Mouse (Mus musculus): Measurements from ENCODE around the gene Ass1.
"Not testable (repeated sequence)": the region's sequence is repeated elsewhere in the genome, so short reads cannot be mapped to it uniquely, and the experiment has no call there.

Gene Ass1

GRCm38 (mm10) chr2:31541581-31541980 is 71.6 kb downstream of the Ass1 start:
- DNase-seq, result no peak

DNA sequence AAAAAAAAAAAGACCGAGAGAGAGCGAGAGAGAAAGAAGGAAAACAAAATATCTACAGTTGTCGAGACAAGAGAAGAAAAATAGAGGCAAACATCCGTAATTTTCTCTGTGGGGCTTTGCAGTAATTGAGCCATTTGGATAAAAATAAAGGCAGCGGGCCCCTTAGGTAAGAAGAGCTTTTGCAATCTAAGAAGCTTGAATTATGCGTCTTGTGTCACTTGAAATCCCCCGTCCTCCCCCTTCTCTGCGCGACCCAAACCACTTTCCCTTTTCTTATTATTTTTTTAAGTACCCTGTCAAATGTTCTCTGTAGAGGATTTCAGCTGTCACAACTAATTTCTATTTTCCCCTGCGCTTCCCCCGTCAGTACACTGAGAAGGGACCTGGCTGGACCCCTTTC is 77.7 kb downstream of the Ass1 start:
- no peak for DNase-seq

DNA sequence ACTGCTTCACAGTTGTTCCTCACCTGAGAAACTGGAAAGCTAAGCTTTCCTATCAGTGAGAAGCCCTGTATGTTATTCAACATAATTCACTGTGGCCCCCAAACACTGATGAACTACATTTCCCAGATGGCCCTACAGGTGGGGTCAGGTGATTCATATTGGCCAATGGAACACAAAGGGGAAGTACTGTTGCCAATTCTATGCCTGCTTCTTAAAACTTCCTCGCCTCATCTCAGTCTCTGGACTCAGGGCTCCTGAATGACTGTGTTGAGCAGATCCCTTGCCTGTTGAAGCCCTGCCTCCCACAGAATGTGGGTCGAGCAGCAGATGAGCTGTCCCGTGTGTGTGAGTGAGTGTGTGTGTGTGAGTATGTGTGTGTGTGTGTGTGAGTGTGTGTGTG is 80.5 kb downstream of the Ass1 start:
- DNase-seq, result no peak

DNA sequence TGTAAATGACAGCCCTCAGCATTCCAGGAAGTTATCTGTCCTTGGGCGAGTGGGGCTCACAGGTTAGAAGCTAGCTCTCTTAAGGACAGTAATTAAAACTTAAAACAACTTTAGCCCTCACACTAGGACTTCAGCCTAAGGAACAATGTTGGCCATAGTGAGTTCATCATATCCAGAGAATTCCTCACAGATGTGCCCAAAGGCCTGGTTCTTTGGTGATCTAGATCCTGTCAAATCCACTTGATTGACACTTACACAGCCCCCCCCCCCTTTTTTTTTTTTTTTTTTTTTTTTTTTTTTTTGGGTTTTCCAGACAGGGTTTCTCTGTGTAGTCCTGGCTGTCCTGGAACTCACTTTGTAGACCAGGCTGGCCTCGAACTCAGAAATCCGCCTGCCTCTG is 81.3 kb downstream of the Ass1 start:
- not testable (repeated sequence) for DNase-seq

GRCm38 (mm10) chr2:31551971-31552370 is 82.0 kb downstream of the Ass1 start:
- DNase-seq, result no peak

DNA sequence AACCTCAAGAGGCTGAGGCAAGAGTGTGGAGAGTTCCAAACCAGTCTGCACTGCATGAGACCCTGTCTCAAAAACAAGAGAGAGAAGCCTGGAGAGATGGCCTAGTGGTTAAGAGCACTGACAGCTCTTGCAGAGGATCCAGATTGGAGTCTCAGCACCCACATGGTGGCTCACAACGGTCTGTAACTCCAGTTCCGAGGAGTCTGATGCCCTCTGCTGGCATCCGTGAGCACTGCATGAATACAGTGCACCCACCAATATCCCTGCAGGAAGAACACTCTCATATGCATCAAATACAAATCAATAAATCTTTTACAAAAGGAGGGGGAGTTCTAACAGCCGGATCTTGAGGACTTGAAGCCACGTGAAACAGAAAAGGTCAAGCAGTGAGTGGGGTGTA is 84.6 kb downstream of the Ass1 start:
- DNase-seq, result no peak
